Mouse (Mus musculus) C2C12 (cell line): ENCODE results near the gene Pcolce2.

Source experiments
- CTCF ChIP-seq: IDR thresholded peaks from one replicate; pipeline ENCODE4 v1.5.1; 2011; ENCODE audit not compliant: control insufficient read depth, insufficient read depth, insufficient read length
- MAX ChIP-seq: IDR thresholded peaks from one replicate; pipeline ENCODE4 v1.6.1; 2011; ENCODE audit warnings: mild to moderate bottlenecking, control low read depth
- USF1 ChIP-seq: IDR thresholded peaks from one replicate; pipeline ENCODE4 v1.6.1; 2011; ENCODE audit warnings: low read depth, mild to moderate bottlenecking, control low read depth, moderate library complexity

DNA sequence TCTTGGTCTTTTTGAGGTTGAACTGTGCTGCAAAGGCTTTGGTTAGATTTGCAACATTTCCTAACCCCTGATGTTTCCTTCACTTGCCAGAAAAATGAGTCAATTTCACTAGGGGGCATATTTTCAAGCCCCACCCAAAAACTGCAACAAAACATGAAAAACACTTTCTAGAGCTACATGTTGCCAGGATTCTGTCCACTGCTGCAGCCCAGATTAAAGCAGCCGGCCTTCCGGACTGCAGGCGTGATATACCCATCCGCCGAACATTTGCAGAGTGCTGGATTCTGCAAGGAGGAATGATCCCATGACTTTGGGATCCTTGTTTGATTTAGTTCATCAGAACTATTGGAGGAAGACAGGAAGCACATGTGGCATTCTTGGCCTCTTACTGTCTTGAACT is 17.0 kb downstream of the Pcolce2 start:
- no peak for TF ChIP-seq CTCF
- TF ChIP-seq USF1 = no peak
- no peak for TF ChIP-seq MAX
